In the genomic region with DNA sequence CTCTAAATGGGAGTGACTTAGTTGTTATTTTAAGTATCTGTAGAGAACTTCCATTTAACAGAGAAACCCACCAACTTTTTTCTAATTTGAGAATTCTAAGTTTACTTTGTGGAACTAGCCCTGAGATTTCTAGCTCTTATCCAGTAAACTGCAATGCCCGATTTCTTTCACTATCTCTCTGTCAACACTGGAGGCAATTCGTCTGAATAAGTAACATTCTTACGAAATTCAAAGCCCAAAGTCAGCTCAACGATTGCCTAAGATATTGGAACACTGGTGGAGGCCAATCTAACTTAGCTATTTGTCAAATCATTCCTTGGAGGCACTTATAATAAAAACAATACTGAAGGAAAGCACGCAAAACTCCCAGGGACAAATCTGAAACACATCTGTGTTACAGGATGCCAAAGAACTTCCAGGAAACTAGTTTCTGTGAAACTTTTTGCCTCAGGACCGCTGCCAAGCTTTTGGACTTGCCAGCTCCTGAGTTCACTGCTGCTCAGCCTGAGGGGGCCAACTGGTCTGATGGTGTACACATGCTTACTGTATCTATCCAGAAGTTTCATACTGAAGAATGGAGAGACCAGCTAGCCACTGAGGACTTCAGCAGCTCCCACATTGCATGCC, we compare ENCODE assay signal across 8 mouse cellular contexts. TPM values are rescaled to one million over a fixed set of nuclear protein-coding genes. Genes with fewer than 3 reads are reported as not detected.
DNase-seq lines count a peak whose midpoint lies in the region; ATAC-seq and TF ChIP-seq lines count a peak whose summit lies in the region.
"Had no signal": no experiment of that assay in that cellular context is flagged by ENCODE, and none has a peak within 500 bp of the region (broad histone marks: within the 10 kb centered on the region; RNA-seq: fewer than 3 reads in every experiment).

No protein-coding gene starts in this region.

- H3K4me2 ChIP-seq in lung, embryonic 14.5 days: no peak overlapping the region
- H3K4me2 ChIP-seq: limb, embryonic 12.5 days had no signal

- no peaks in the 10 kb centered on the region for H3K4me1 ChIP-seq in lung, embryonic 14.5 days (ENCODE audit: insufficient read depth)
- H3K4me1 ChIP-seq in lung, adult 2 months (ENCODE audit: control insufficient read depth, insufficient read depth, low read length): no peaks in the 10 kb centered on the region
- H3K4me1 ChIP-seq: limb, embryonic 12.5 days had no signal

- ATAC-seq in lung, embryonic 14.5 days (ENCODE audit: insufficient read depth): no peak

- intact Hi-C loops in heart, postnatal 10 days (cut with DNase I): no loop called here

- H3K27me3 ChIP-seq in lung, embryonic 14.5 days (ENCODE audit: insufficient read depth, low read length): no peaks in the 10 kb centered on the region
- H3K27me3 ChIP-seq: limb, embryonic 12.5 days had no signal

- no peaks in the 10 kb centered on the region for H3K36me3 ChIP-seq in lung, embryonic 14.5 days (ENCODE audit: insufficient read depth)
- H3K36me3 ChIP-seq: limb, embryonic 12.5 days had no signal

- no peak for TF ChIP-seq CTCF in lung, embryonic 14.5 days (IDR thresholded peaks at IDR 0.05; ENCODE audit: low read depth)
- TF ChIP-seq CTCF in lung, adult 2 months (IDR thresholded peaks at IDR 0.05; ENCODE audit: insufficient read depth, low read length): no peak

- DNase-seq in lung, embryonic 14.5 days: peak; percentile 57
- DNase-seq in lung, adult 2 months: no peak
- peak; percentile 95 for DNase-seq in fibroblast of lung, adult 2 months (ENCODE audit: low read depth)
- peak; percentile 60 to 64 for DNase-seq in heart, postnatal 10 days
- peak; percentile 10 for DNase-seq in testis, postnatal 14 days (ENCODE audit: low spot score)
- DNase-seq in cerebellum, postnatal 4 days (ENCODE audit: low spot score in 2 of 2): no peak
- DNase-seq in layer of hippocampus, adult 9-10 months (ENCODE audit: low spot score): no peak

- no peak overlapping the region for H3K27ac ChIP-seq in lung, embryonic 14.5 days (ENCODE audit: low read depth)
- H3K27ac ChIP-seq: limb, embryonic 12.5 days had no signal

- H3K9ac ChIP-seq in lung, embryonic 14.5 days: no peak overlapping the region
- H3K9ac ChIP-seq: limb, embryonic 12.5 days had no signal

- H3K9me3 ChIP-seq in lung, embryonic 14.5 days (ENCODE audit: low read depth, low read length): no peaks in the 10 kb centered on the region
- H3K9me3 ChIP-seq: limb, embryonic 12.5 days had no signal

- WGBS in lung, embryonic 14.5 days: 49% methylated on average over 6 of the region's 6 CpGs
- WGBS in lung, adult 2 months: 49% methylated on average over 6 of the region's 6 CpGs

- TF ChIP-seq POLR2A in lung, adult 2 months (IDR thresholded peaks at IDR 0.05; ENCODE audit: borderline replicate concordance, extremely low read depth, low read depth, low read length): no peak

- H3K4me3 ChIP-seq in lung, embryonic 14.5 days (ENCODE audit: low read depth, low read length): no peak overlapping the region
- no peak overlapping the region for H3K4me3 ChIP-seq in lung, adult 2 months (replicated peaks; ENCODE audit: extremely low read depth, low read depth, low read length)
- H3K4me3 ChIP-seq: limb, embryonic 12.5 days had no signal

RNA-seq across cellular contexts. Expression of a gene that starts 45.5 kb away (rescaled TPM):
- polyA plus RNA-seq in lung, embryonic 14.5 days (2014; fragmentation: Nextera tagmentation; extraction: Ambion mirVana): 11.5 and 11.6 TPM in 2 replicates
- 1.6 and 3.5 TPM in 2 replicates for polyA plus RNA-seq in lung, adult 2 months (2012; rRNA removed)
- total RNA-seq in heart, postnatal 10 days (2021): 100 to 1,000 TPM; 100 to 119 TPM

Comparison
In these comparisons a context has a peak if more than half of its experiments do, and no peak if none do; other contexts are left out.
1. DNase-seq: peak in lung, embryonic 14.5 days (single experiment), fibroblast of lung, adult 2 months (single experiment), heart, postnatal 10 days (2 of 2) and testis, postnatal 14 days (single experiment); none in lung, adult 2 months (single experiment), cerebellum, postnatal 4 days (0 of 2) and layer of hippocampus, adult 9-10 months (single experiment).